Mouse (Mus musculus): Measurements from ENCODE around the gene Usp39. TPM values are rescaled to one million over a fixed set of nuclear protein-coding genes. Genes with fewer than 3 reads are reported as not detected.

Usp39 gene
- polyA plus RNA-seq, 1 experiment = 6.8 TPM

- Histone ChIP-seq H3K4me3 (ENCODE audit: low read depth, low read length) (no peak overlapping the region), H3K27me3 (ENCODE audit: control insufficient read depth, insufficient read depth, low read length) (no peaks in the 10 kb centered on the region), H3K4me1 (ENCODE audit: control insufficient read depth, insufficient read depth, insufficient read length, low read length) (no peaks in the 10 kb centered on the region), H3K36me3 (ENCODE audit: control insufficient read depth, insufficient read depth, low read length) (no peaks in the 10 kb centered on the region), H3K27ac (ENCODE audit: insufficient read depth, low read depth, low read length) (no peak overlapping the region)
- WGBS = 65% methylated on average over 5 of the region's 5 CpGs
- TF ChIP-seq POLR2A (IDR thresholded peaks at IDR 0.05; ENCODE audit: low read depth, low read length) (no peak), CTCF (IDR thresholded peaks at IDR 0.05; ENCODE audit: extremely low read depth, insufficient read length, insufficient replicate concordance, low read depth, low read length) (no peak)
Measured at GRCm38 (mm10) chr6:72270258-72270657, 74.7 kb downstream of the Usp39 start.

Other genes with a start within 250 kb of the Usp39 start
- 2.8 and 3.0 TPM in 2 replicates for gene St3gal5, start 247.6 kb downstream of the Usp39 start, polyA plus RNA-seq (2012; rRNA removed)
- 4.9 and 9.1 TPM in 2 replicates for gene Atoh8, start 109.6 kb downstream of the Usp39 start, polyA plus RNA-seq (2012; rRNA removed)
- 0.36 and 0.71 TPM in 2 replicates for gene Sftpb, start 40.6 kb downstream of the Usp39 start, polyA plus RNA-seq (2012; rRNA removed)
- gene 0610030E20Rik, start 2.1 kb upstream of the Usp39 start, polyA plus RNA-seq (2012; rRNA removed) = 6.5 and 12.7 TPM in 2 replicates
- 16.6 and 31.8 TPM in 2 replicates for gene Tmem150a, start 10.3 kb upstream of the Usp39 start, polyA plus RNA-seq (2012; rRNA removed)
- gene Rnf181, start 21.8 kb upstream of the Usp39 start, polyA plus RNA-seq (2012; rRNA removed) = 59.5 and 97.6 TPM in 2 replicates
- gene Vamp5, start 35.3 kb upstream of the Usp39 start, polyA plus RNA-seq (2012; rRNA removed) = 14.8 and 19.8 TPM in 2 replicates
- gene Vamp8, start 45.5 kb upstream of the Usp39 start, polyA plus RNA-seq (2012; rRNA removed) = 124 and 243 TPM in 2 replicates
- gene Ggcx, start 69.1 kb upstream of the Usp39 start, polyA plus RNA-seq (2012; rRNA removed) = 5.6 and 6.1 TPM in 2 replicates
- 19.5 and 20.1 TPM in 2 replicates for gene Mat2a, start 94.4 kb upstream of the Usp39 start, polyA plus RNA-seq (2012; rRNA removed)
- gene Sh2d6, start 176.5 kb upstream of the Usp39 start, polyA plus RNA-seq (2012; rRNA removed) = 9.9 and 22.2 TPM in 2 replicates
- 17.5 and 53.4 TPM in 2 replicates for gene Capg, start 199.2 kb upstream of the Usp39 start, polyA plus RNA-seq (2012; rRNA removed)